Mouse (Mus musculus): ENCODE results near the gene Tox4.
"Not testable (repeated sequence)": the region's sequence is repeated elsewhere in the genome, so short reads cannot be mapped to it uniquely, and the experiment has no call there.

DNA sequence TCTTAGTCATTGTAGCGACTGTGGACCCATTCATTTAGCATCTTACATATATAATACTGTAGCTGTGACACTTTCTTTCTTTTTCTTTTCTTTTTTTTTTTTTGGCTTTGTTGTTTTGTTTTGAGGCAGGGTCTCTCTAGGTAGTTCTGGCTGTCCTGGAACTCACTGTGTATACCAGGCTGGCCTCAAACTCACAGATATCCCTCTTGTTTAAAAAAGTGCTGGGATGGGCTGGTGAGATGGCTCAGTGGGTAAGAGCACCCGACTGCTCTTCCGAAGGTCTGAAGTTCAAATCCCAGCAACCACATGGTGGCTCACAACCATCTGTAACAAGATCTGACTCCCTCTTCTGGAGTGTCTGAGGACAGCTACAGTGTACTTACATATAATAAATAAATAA is 24.6 kb downstream of the Tox4 start:
- not testable (repeated sequence) for TF ChIP-seq CTCF (IDR thresholded peaks at IDR 0.05; ENCODE audit: insufficient read depth, low read length); POLR2A (IDR thresholded peaks at IDR 0.05; ENCODE audit: borderline replicate concordance, extremely low read depth, low read depth, low read length)
